Mouse (Mus musculus): Measurements from ENCODE around the gene Gk5. TPM values are rescaled to one million over a fixed set of nuclear protein-coding genes. Genes with fewer than 3 reads are reported as not detected.

Gene Gk5
- polyA plus RNA-seq, 1 experiment = 6.7 TPM

- WGBS = 97% methylated on average over 1 of the region's 1 CpGs
- Histone ChIP-seq H3K4me1 (ENCODE audit: control insufficient read depth, insufficient read depth, low read length) (no peaks in the 10 kb centered on the region), H3K27ac (ENCODE audit: insufficient read depth, low read depth, low read length) (no peak overlapping the region), H3K36me3 (ENCODE audit: control insufficient read depth, insufficient read depth, low read length) (no peaks in the 10 kb centered on the region), H3K27me3 (replicated peaks; ENCODE audit: control insufficient read depth, insufficient read depth, low read length) (no peaks in the 10 kb centered on the region), H3K4me3 (ENCODE audit: insufficient read depth, low read depth, low read length) (no peak overlapping the region)
- no peak for TF ChIP-seq POLR2A (IDR thresholded peaks at IDR 0.05; ENCODE audit: low read depth, low read length)
- no peak for TF ChIP-seq CTCF (conservative IDR thresholded peaks at IDR 0.05; ENCODE audit: insufficient read depth, insufficient read length, low read depth, low read length)
- DNase-seq = no peak
Observed at GRCm38 (mm10) chr9:96217299-96217698, 98.1 kb downstream of the Gk5 start.

GRCm38 (mm10) chr9:96217799-96218198, 98.6 kb downstream of the Gk5 start:
- Histone ChIP-seq H3K4me3 (ENCODE audit: insufficient read depth, low read depth, low read length) (no peak overlapping the region), H3K27ac (ENCODE audit: insufficient read depth, low read depth, low read length) (no peak overlapping the region), H3K27me3 (replicated peaks; ENCODE audit: control insufficient read depth, insufficient read depth, low read length) (no peaks in the 10 kb centered on the region), H3K36me3 (ENCODE audit: control insufficient read depth, insufficient read depth, low read length) (no peaks in the 10 kb centered on the region), H3K4me1 (ENCODE audit: control insufficient read depth, insufficient read depth, low read length) (no peaks in the 10 kb centered on the region)
- no peak for DNase-seq
- no peak for TF ChIP-seq CTCF (conservative IDR thresholded peaks at IDR 0.05; ENCODE audit: insufficient read depth, insufficient read length, low read depth, low read length)
- TF ChIP-seq POLR2A (IDR thresholded peaks at IDR 0.05; ENCODE audit: low read depth, low read length) = no peak

DNA sequence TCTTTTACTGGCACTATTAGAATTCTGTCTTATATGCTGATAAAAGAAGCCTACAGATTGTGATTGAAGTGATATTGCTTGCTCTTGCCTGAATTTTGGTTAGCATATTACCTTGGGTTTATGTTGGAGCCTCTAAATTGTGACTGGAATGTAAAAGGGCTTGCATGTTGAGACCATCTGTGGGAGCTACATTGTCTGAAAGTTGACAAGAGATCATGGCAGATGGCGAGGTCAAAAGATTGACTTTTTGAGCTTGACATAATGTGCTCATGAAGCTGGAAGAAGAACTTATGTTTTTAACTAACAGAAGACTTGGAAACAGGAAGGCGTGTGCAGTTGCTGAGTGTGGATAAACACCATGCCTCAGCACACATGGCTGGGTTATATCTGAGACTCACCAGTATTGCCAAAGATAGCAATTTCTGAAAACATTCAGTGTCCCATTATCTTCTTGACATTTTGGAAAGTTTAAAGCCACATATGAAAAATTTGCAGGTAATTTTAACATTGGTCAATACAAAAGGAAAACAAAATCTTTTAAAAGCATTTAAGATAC, 100.0 kb downstream of the Gk5 start:
- TF ChIP-seq CTCF (conservative IDR thresholded peaks at IDR 0.05; ENCODE audit: insufficient read depth, insufficient read length, low read depth, low read length) (no peak), POLR2A (IDR thresholded peaks at IDR 0.05; ENCODE audit: low read depth, low read length) (no peak)
- no peak overlapping the region for H3K27ac ChIP-seq (ENCODE audit: insufficient read depth, low read depth, low read length)
- WGBS = 72% methylated on average over 2 of the region's 2 CpGs
- H3K36me3 ChIP-seq (ENCODE audit: control insufficient read depth, insufficient read depth, low read length) = no peaks in the 10 kb centered on the region
- DNase-seq = no peak
- H3K4me3 ChIP-seq (ENCODE audit: insufficient read depth, low read depth, low read length) = no peak overlapping the region
- H3K4me1 ChIP-seq (ENCODE audit: control insufficient read depth, insufficient read depth, low read length) = no peaks in the 10 kb centered on the region
- no peaks in the 10 kb centered on the region for H3K27me3 ChIP-seq (replicated peaks; ENCODE audit: control insufficient read depth, insufficient read depth, low read length)

GRCm38 (mm10) chr9:96220419-96220818, 101.3 kb downstream of the Gk5 start:
- no peak for DNase-seq
- TF ChIP-seq CTCF (conservative IDR thresholded peaks at IDR 0.05; ENCODE audit: insufficient read depth, insufficient read length, low read depth, low read length) (no peak), POLR2A (IDR thresholded peaks at IDR 0.05; ENCODE audit: low read depth, low read length) (no peak)
- Histone ChIP-seq H3K4me1 (ENCODE audit: control insufficient read depth, insufficient read depth, low read length) (no peaks in the 10 kb centered on the region), H3K27me3 (replicated peaks; ENCODE audit: control insufficient read depth, insufficient read depth, low read length) (no peaks in the 10 kb centered on the region), H3K27ac (ENCODE audit: insufficient read depth, low read depth, low read length) (no peak overlapping the region), H3K4me3 (ENCODE audit: insufficient read depth, low read depth, low read length) (no peak overlapping the region), H3K36me3 (ENCODE audit: control insufficient read depth, insufficient read depth, low read length) (no peaks in the 10 kb centered on the region)

- TF ChIP-seq CTCF (conservative IDR thresholded peaks at IDR 0.05; ENCODE audit: insufficient read depth, insufficient read length, low read depth, low read length) (no peak), POLR2A (IDR thresholded peaks at IDR 0.05; ENCODE audit: low read depth, low read length) (no peak)
- H3K27me3 ChIP-seq (replicated peaks; ENCODE audit: control insufficient read depth, insufficient read depth, low read length) = no peaks in the 10 kb centered on the region
- WGBS = 74% methylated on average over 2 of the region's 2 CpGs
Observed at GRCm38 (mm10) chr9:96223302-96223701, 104.1 kb downstream of the Gk5 start.

DNA sequence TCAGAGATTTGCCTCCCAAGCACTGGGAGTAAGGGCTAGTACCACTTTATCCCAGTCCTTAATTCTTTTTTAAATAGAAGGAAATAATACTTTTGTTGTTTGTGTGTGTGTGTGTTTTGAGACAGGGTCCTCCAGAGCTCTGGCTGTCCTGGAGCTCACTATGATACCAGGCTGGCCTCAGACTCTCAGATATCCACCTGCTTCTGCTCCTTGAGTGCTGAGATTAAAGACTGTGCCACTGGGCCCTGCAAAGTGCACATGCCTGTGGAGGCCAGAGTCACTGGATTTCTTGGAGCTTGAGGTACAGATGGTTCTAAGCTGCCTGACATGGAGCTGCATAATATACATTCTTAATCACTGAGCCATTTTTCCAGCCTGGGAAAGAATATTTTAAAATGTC, 109.1 kb downstream of the Gk5 start:
- H3K27ac ChIP-seq (ENCODE audit: insufficient read depth, low read depth, low read length) = no peak overlapping the region
- no peaks in the 10 kb centered on the region for H3K4me1 ChIP-seq (ENCODE audit: control insufficient read depth, insufficient read depth, low read length)
- no peaks in the 10 kb centered on the region for H3K27me3 ChIP-seq (replicated peaks; ENCODE audit: control insufficient read depth, insufficient read depth, low read length)
- TF ChIP-seq CTCF (conservative IDR thresholded peaks at IDR 0.05; ENCODE audit: insufficient read depth, insufficient read length, low read depth, low read length) (no peak), POLR2A (IDR thresholded peaks at IDR 0.05; ENCODE audit: low read depth, low read length) (no peak)
- DNase-seq = no peak
- H3K4me3 ChIP-seq (ENCODE audit: insufficient read depth, low read depth, low read length) = no peak overlapping the region
- H3K36me3 ChIP-seq (ENCODE audit: control insufficient read depth, insufficient read depth, low read length) = no peaks in the 10 kb centered on the region

More at GRCm38 (mm10) chr9:96223302-96223701, 104.1 kb downstream of the Gk5 start:
- DNase-seq = no peak
- Histone ChIP-seq H3K36me3 (ENCODE audit: control insufficient read depth, insufficient read depth, low read length) (no peaks in the 10 kb centered on the region), H3K4me3 (ENCODE audit: insufficient read depth, low read depth, low read length) (no peak overlapping the region), H3K27ac (ENCODE audit: insufficient read depth, low read depth, low read length) (no peak overlapping the region), H3K4me1 (ENCODE audit: control insufficient read depth, insufficient read depth, low read length) (no peaks in the 10 kb centered on the region)

DNA sequence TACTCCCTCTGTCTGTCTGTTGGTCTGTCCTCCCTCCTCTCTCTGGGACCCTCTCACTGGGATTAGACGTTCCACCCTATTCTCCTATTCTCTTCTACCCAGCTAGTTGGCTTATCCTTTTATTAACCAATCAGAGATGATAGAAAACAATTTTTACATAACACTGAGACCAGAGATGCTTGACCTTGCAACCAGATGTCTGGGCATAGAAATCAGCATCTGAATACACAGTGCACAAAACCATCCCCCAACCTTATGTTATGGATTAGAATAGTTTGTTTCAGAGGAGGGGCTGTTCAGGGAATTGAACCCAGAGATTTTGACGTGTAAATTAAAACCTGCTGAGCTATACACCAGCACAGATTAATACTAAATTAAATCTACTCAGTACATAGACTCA, 111.1 kb downstream of the Gk5 start:
- WGBS = 84% methylated on average over 2 of the region's 2 CpGs
- Histone ChIP-seq H3K4me1 (ENCODE audit: control insufficient read depth, insufficient read depth, low read length) (no peaks in the 10 kb centered on the region), H3K27me3 (replicated peaks; ENCODE audit: control insufficient read depth, insufficient read depth, low read length) (no peaks in the 10 kb centered on the region), H3K36me3 (ENCODE audit: control insufficient read depth, insufficient read depth, low read length) (no peaks in the 10 kb centered on the region), H3K27ac (ENCODE audit: insufficient read depth, low read depth, low read length) (no peak overlapping the region), H3K4me3 (ENCODE audit: insufficient read depth, low read depth, low read length) (no peak overlapping the region)
- no peak for TF ChIP-seq CTCF (conservative IDR thresholded peaks at IDR 0.05; ENCODE audit: insufficient read depth, insufficient read length, low read depth, low read length)
- DNase-seq = no peak

Other genes starting within 250 kb of the Gk5 start
- 3.2 and 4.0 TPM in 2 replicates for gene Xrn1, start 164.6 kb upstream of the Gk5 start, polyA plus RNA-seq (2012; rRNA removed)
- gene Tfdp2, start 76.9 kb downstream of the Gk5 start, polyA plus RNA-seq (2012; rRNA removed) = 14.7 and 16.9 TPM in 2 replicates
- 64.4 and 71.0 TPM in 2 replicates for gene Atp1b3, start 245.1 kb downstream of the Gk5 start, polyA plus RNA-seq (2012; rRNA removed)